Mouse (Mus musculus) c-Kit-positive CD71-negative TER-119-negative erythroid progenitor cells, embryonic 14.5 days (primary cell): ENCODE results near the gene Otof.

ENCODE experiments used
- DNase-seq: peaks from one replicate; pipeline ENCODE4 v3.0.0-alpha.2; 2013; ENCODE audit warnings: low read depth

Gene Otof

GRCm38 (mm10) chr5:30341601-30342365 lies 119.9 kb downstream of the Otof start:
- no peak for DNase-seq

- no peak for DNase-seq
Observed at GRCm38 (mm10) chr5:30340815-30341214, 120.9 kb downstream of the Otof start.
